Mouse (Mus musculus) stomach, embryonic 16.5 days (tissue): ENCODE data around the gene Lrsam1. TPM values are rescaled to one million over a fixed set of nuclear protein-coding genes. Genes with fewer than 3 reads are reported as not detected.

Experiments
- ATAC-seq: fragments of 200-750 bp; cut with Nextera tagmentation; 2 replicates; pipeline ENCODE4 v1.8.0; 2017; ENCODE audit warnings: moderate number of reproducible peaks, moderate TSS enrichment; ENCODE audit not compliant: insufficient read depth, low FRiP score
- H3K27ac ChIP-seq: fragments of 300-500 bp; sonication (generic); 2 replicates; pipeline ENCODE4 v1.5.1; 2014; ENCODE audit warnings: low read length
- H3K27me3 ChIP-seq: fragments of 300-500 bp; sonication (generic); 2 replicates; pipeline ENCODE4 v1.6.1; 2014; ENCODE audit warnings: low read length, control low read depth, mixed read lengths; ENCODE audit not compliant: control insufficient read depth, insufficient read depth
- H3K36me3 ChIP-seq: fragments of 300-500 bp; sonication (generic); 2 replicates; pipeline ENCODE4 v1.6.1; 2014; ENCODE audit warnings: low read length; ENCODE audit not compliant: control insufficient read depth, insufficient read depth
- H3K4me1 ChIP-seq: fragments of 300-500 bp; sonication (generic); 2 replicates; pipeline ENCODE4 v1.6.1; 2014; ENCODE audit warnings: low read length, control low read depth, mixed read lengths; ENCODE audit not compliant: control insufficient read depth, insufficient read depth
- H3K4me2 ChIP-seq: fragments of 300-500 bp; sonication (generic); 2 replicates; pipeline ENCODE4 v1.6.1; 2014; ENCODE audit warnings: low read depth, low read length, mixed read lengths
- H3K4me3 ChIP-seq: fragments of 300-500 bp; sonication (generic); replicated peaks from 2 replicates; pipeline ENCODE4 v1.5.1; 2014; ENCODE audit warnings: mild to moderate bottlenecking, low read length
- H3K9ac ChIP-seq: fragments of 300-500 bp; sonication (generic); 2 replicates; pipeline ENCODE4 v1.6.1; 2014; ENCODE audit warnings: low read length
- H3K9me3 ChIP-seq: fragments of 300-500 bp; sonication (generic); replicated peaks from 2 replicates; pipeline ENCODE4 v1.6.1; 2016; ENCODE audit warnings: low read length, control low read depth; ENCODE audit not compliant: control insufficient read depth
- WGBS: fragments of 180-500 bp; shearing (Covaris S2); extraction: QIAGEN DNeasy Blood & Tissue Kit; methylation state at CpG from one replicate; pipeline ENCODE4 v1.1.7; 2014; 5-methylcytosine and 5-hydroxymethylcytosine counted together
- polyA plus RNA-seq: library from polyadenylated mRNA; unstranded; fragments of >200 nt; fragmentation: Nextera tagmentation; extraction: Ambion mirVana; gene quantifications from 2 replicates; pipeline ENCODE4 v1.2.1, GENCODE M21; 2015

The Lrsam1 gene
- polyA plus RNA-seq, 1 experiment from 2014 or later: 10.4 TPM

DNA sequence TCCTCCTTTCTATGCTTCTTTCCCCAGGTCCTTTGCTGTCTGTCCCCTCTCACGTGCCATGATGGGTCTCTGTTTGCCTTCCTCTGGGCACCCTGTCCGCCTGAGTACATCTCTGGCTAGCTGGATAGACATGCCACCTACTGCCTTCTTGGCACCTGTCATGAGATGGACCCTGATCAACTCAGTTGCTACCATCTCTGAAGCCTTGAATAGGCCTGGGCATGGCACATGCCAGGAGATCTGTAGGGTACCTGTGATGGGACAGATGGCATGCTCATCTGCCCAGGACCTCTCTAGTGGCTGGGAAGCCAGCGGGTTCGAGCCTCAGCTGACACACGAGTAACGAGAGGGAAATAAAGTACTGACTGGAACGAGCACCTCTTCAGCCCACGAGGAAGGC, 12.8 kb upstream of the Lrsam1 start:
- Histone ChIP-seq H3K4me3 (no peak overlapping the region), H3K36me3 (no peaks in the 10 kb centered on the region), H3K9me3 (no peaks in the 10 kb centered on the region), H3K9ac (no peak overlapping the region), H3K27ac (no peak overlapping the region), H3K4me2 (no peak overlapping the region), H3K27me3 (no peaks in the 10 kb centered on the region), H3K4me1 (no peaks in the 10 kb centered on the region)
- 93% methylated on average over 8 of the region's 8 CpGs for WGBS
- ATAC-seq: no peak

DNA sequence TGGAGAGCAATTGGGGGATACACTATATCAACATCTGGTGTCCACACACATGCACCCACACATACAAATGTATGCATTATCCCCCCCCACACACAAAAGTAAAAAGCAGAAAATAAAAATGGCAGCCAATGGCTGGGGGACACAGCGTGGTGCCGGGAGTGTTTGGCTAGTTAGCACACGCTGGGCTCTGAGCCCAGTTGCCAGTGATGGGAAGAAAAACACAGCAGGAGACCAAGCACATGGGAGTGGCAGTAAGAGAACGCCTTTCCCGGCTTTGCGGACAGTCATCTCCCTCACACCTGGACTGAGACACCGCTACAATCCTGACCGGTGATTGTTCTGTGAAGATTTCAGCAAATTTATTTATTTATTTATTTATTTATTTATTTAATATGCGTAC, 9.8 kb upstream of the Lrsam1 start:
- Histone ChIP-seq H3K4me1 (peaks cover 11% of the 10 kb centered on the region), H3K27ac (no peak overlapping the region), H3K4me2 (no peak overlapping the region), H3K27me3 (no peaks in the 10 kb centered on the region), H3K9me3 (no peaks in the 10 kb centered on the region), H3K36me3 (no peaks in the 10 kb centered on the region), H3K9ac (no peak overlapping the region), H3K4me3 (no peak overlapping the region)
- no peak for ATAC-seq
- 58% methylated on average over 9 of the region's 9 CpGs for WGBS

DNA sequence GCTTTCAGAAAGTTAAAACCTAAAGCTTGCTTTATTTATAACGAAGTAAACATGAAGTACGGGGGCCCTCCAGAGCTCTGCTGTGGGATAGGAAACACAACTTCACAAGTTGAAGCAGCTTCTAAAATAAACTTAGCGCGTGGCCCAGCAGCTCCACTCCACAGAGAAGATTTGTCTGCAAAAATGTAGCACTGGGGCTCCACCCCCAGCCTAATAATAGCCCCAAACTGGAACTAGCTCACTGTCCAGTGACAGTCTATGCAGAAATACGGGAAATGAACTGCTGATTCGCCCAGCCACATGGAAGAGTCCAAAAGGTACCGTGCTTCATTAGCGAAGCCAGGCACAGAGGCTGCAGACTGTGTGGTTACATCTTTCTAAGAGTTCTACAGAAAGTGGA, 7.9 kb upstream of the Lrsam1 start:
- no peak overlapping the region for H3K4me2 ChIP-seq
- H3K4me3 ChIP-seq: no peak overlapping the region
- peaks cover 19% of the 10 kb centered on the region for H3K4me1 ChIP-seq
- H3K9me3 ChIP-seq: no peaks in the 10 kb centered on the region
- no peaks in the 10 kb centered on the region for H3K27me3 ChIP-seq
- H3K36me3 ChIP-seq: 0 out of 2 replicates have a peak, but pooled peaks cover 3% of the 10 kb centered on the region
- ATAC-seq: no peak
- no peak overlapping the region for H3K9ac ChIP-seq
- WGBS: 75% methylated on average over 8 of the region's 8 CpGs
- H3K27ac ChIP-seq: no peak overlapping the region

DNA sequence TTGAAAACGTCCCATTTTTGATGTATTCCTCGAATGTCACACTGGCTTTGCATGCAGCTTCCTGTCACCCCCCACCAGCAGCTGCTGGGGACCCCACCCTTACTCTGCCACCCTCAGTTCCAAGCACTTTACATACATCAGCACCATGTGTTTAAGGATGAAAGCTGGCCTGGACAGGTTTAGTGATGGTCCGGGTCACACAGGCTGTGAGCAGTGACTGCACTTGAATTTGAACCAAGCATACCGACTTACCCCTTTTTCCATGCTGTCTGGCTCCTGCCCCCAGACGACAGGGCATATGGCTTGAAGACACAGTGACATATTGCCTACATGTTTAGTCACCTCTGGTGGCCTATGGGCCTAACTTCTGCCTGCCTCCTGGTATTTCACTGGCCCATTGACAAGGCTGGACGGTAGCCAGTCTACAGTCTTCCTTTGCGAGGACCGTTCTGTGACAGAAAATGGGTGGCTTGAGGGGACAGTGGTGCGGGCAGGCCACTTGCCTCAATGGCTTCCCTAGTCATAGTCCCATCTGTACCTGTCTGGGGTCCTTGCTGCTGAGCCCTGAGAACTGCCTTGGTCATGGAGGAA, 6.7 kb upstream of the Lrsam1 start:
- peaks cover 27% of the 10 kb centered on the region for H3K4me1 ChIP-seq
- H3K36me3 ChIP-seq: peaks cover 6% of the 10 kb centered on the region; the same call in 1 of the 2 replicates
- ATAC-seq: no peak
- no peak overlapping the region for H3K27ac ChIP-seq
- peak overlapping the region; percentile 94 for H3K9ac ChIP-seq
- 85% methylated on average over 9 of the region's 9 CpGs for WGBS
- no peaks in the 10 kb centered on the region for H3K9me3 ChIP-seq
- no peak overlapping the region; the same call in 1 of the 2 replicates for H3K4me3 ChIP-seq
- H3K27me3 ChIP-seq: no peaks in the 10 kb centered on the region
- peak overlapping the region; percentile 97; the same call in 1 of the 2 replicates for H3K4me2 ChIP-seq

DNA sequence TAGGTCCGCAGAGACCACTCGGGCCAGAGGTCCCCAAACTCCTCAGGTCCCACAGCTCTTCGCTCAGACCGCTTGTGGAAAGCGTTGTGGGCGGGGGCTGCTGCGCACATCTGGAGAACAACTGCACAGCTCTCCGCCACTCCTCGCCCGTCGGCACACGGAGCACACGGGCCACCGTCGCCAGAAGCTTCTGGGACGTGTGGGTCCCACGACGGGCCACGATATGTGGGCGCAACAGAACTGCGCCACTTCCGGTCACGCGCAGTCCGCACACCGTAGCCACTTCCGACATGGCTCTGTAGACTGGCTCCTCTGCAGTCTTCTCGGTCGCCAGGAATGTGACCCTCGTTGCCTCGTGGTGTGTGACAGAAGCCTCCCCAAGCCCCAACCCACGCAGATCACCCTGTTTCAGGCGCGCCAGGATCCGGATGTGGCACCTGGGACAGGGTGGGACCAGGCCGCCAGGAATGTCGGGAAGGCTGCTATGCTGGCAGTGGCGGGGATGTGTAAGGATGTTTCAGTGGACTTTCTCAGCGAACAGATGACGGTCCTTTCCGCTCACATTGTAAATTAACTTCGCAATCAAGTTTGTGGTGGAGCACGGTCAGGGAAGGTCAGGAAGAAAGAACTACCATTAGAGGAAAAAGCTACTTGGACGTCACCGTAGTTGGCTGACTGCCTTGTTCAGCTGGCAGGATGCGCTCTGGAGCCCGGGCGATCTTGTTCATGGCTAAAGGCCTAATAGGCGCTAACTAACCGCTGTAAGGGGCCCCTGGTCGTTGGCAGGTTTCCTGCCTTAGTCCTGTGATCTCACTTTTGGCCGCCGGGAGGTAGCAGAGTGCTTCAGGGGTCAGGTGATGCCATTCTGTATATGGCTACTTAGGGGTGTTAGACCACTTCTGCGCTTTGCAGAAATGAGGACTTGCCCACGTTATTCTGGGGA, 5.5 kb upstream of the Lrsam1 start:
- Histone ChIP-seq H3K4me1 (peaks cover 33% of the 10 kb centered on the region), H3K9ac (peak overlapping the region; percentile 94), H3K36me3 (peaks cover 9% of the 10 kb centered on the region; the same call in 1 of the 2 replicates), H3K4me3 (peak overlapping the region; percentile 79), H3K27ac (peak overlapping the region; percentile 99), H3K9me3 (no peaks in the 10 kb centered on the region), H3K4me2 (peak overlapping the region; percentile 97), H3K27me3 (no peaks in the 10 kb centered on the region)
- WGBS: under 1% methylated on average over 55 of the region's 55 CpGs
- peak; percentile 88 for ATAC-seq

DNA sequence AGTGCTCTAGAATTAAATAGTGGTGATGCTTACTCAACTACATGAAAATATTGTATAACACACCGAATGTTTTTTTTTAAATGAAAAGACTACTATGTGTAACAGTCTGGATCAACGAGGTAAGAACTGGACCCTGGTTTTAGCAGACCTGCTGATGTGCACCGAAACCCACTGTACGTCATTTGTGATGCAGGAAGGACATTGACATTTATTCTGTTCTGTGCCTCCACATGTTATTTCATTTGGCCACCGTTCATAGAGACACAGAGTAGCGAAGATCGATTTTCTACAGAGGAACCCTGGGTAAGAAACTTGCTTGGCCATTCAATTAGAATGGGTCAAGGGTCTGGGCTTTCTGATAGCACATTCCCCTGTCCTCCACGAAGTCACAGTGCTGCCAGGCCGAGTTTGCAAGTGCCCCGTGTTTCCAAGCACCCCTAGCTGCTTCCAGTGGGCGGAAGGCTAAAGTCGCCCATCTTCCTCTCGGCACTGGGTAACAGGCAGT, 4.8 kb upstream of the Lrsam1 start:
- H3K27ac ChIP-seq: peak overlapping the region; percentile 99
- 9% methylated on average over 13 of the region's 13 CpGs for WGBS
- H3K9me3 ChIP-seq: no peaks in the 10 kb centered on the region
- peak overlapping the region; percentile 97 for H3K4me2 ChIP-seq
- peak overlapping the region; percentile 94 for H3K9ac ChIP-seq
- H3K36me3 ChIP-seq: peaks cover 9% of the 10 kb centered on the region; the same call in 1 of the 2 replicates
- no peaks in the 10 kb centered on the region for H3K27me3 ChIP-seq
- H3K4me1 ChIP-seq: peaks cover 33% of the 10 kb centered on the region
- peak overlapping the region; percentile 79 for H3K4me3 ChIP-seq
- ATAC-seq: no peak

DNA sequence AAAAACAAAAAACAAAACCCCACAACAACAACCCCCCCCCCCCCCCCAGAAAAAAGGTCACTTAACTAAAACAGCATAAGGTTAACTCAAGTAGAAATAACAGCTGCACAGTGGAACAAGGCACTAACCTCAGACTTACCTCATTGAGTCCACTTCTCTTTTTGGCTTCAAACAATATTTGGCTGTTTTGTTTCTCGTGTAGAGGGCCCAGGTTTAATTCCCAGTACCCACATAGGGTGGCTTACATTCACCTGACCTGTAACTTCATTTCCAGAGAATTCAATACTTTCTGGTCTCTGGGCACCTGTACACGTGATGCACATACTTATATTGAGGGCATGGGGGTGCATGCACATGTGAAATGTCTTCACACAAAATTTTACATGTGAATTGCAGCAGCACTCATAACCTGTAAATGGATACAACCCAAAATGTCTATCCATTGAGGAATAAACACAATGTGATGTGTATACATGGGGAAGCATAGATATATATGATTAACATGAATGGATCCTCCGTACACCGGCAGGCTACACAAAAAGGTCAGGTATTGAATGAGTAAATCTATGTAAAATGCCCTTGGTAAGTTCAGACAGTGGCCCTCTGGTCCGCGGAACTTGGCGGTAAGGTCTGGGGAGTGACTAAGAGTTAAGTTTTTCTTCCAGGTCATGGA, 4.2 kb upstream of the Lrsam1 start:
- Histone ChIP-seq H3K27ac (peak overlapping the region; percentile 99), H3K27me3 (no peaks in the 10 kb centered on the region), H3K36me3 (peaks cover 9% of the 10 kb centered on the region; the same call in 1 of the 2 replicates), H3K9ac (no peak overlapping the region), H3K4me2 (peak overlapping the region; percentile 97), H3K9me3 (no peaks in the 10 kb centered on the region), H3K4me1 (peaks cover 38% of the 10 kb centered on the region), H3K4me3 (peak overlapping the region; percentile 79; the same call in 1 of the 2 replicates)
- WGBS: 11% methylated on average over 7 of the region's 7 CpGs
- ATAC-seq: no peak

DNA sequence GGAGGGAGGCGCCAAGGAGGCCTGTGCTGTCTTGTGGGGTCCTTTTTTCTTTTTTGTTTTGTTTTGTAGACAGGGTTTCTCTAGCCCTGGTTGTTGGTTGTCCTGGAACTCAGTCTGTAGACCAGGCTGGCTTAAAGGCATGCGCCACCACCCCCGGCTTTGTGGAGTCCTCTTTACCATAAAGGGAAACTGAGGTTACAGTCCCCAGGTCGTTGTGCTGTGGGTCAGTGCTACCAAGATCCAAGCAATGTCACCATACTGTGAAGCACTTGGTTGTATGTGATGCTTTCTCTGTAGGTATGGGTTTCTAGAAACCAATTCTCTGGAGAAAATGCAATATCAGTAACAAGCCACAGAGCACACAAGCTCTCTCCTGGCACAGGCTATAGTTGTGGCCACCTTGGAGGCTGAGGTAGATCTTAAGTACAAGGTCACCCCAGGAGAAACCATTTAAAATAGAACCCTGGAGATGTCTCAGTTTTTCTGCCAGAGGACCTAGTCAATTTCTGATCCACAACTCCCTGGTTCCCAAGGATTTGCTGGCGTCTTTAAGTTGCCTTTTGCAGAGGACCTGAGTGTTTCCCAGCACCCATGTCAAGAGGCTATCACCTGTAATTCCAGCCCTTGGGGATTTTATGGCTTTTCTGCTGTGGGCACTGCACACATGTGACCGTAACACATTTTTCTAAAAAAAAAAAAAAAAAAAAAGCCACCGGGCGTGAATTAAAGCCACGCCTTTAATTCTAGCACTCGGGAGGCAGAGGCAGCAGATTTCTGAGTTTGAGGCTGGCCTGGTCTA, 3.4 kb upstream of the Lrsam1 start:
- 36% methylated on average over 10 of the region's 10 CpGs for WGBS
- no peak for ATAC-seq
- H3K27ac ChIP-seq: peak overlapping the region; percentile 33
- no peak overlapping the region for H3K4me3 ChIP-seq
- no peaks in the 10 kb centered on the region for H3K9me3 ChIP-seq
- H3K36me3 ChIP-seq: peaks cover 9% of the 10 kb centered on the region; the same call in 1 of the 2 replicates
- no peak overlapping the region for H3K9ac ChIP-seq
- H3K4me1 ChIP-seq: peaks cover 42% of the 10 kb centered on the region
- H3K4me2 ChIP-seq: 0 out of 2 replicates have a peak overlapping the region, but pooled peaks have one; percentile 84
- H3K27me3 ChIP-seq: no peaks in the 10 kb centered on the region
